In genomic region chr12:32017636-32018375, GRCm38 (mm10) we compare ENCODE assay signal across 10 mouse cellular contexts. TPM values are rescaled to one million over a fixed set of nuclear protein-coding genes. Genes with fewer than 3 reads are reported as not detected.
DNase-seq lines count a peak whose midpoint lies in the region; ATAC-seq and TF ChIP-seq lines count a peak whose summit lies in the region.
"Had no signal": no experiment of that assay in that cellular context is flagged by ENCODE, and none has a peak within 500 bp of the region (broad histone marks: within the 10 kb centered on the region; RNA-seq: fewer than 3 reads in every experiment).

No protein-coding gene starts in this region.

- no peak overlapping the region for H3K27ac ChIP-seq in kidney, embryonic 14.5 days (ENCODE audit: low read depth, low read length)
- no peak overlapping the region for H3K27ac ChIP-seq in left cerebral cortex, adult 2 months
- H3K27ac ChIP-seq: embryonic facial prominence, embryonic 12.5 days; limb, embryonic 15.5 days had no signal

- no peaks in the 10 kb centered on the region for H3K36me3 ChIP-seq in myocyte (ENCODE audit: control insufficient read depth, insufficient read depth)
- no peaks in the 10 kb centered on the region for H3K36me3 ChIP-seq in kidney, embryonic 14.5 days (ENCODE audit: control insufficient read depth, insufficient read depth, low read length)
- H3K36me3 ChIP-seq: embryonic facial prominence, embryonic 12.5 days; limb, embryonic 15.5 days had no signal

- H3ac ChIP-seq in myocyte (ENCODE audit: control insufficient read depth, insufficient read length), result no peak overlapping the region

- WGBS in large intestine, adult 2 months, result 6% methylated on average over 7 of the region's 7 CpGs
- 43% methylated on average over 7 of the region's 7 CpGs for WGBS in kidney, embryonic 14.5 days

- H3K27me3 ChIP-seq in myocyte (ENCODE audit: control insufficient read depth, insufficient read depth, insufficient read length), result no peaks in the 10 kb centered on the region
- H3K27me3 ChIP-seq in kidney, embryonic 14.5 days (ENCODE audit: control insufficient read depth, insufficient read depth, low read length), result no peaks in the 10 kb centered on the region
- H3K27me3 ChIP-seq: embryonic facial prominence, embryonic 12.5 days; limb, embryonic 15.5 days had no signal

- H3K9ac ChIP-seq in kidney, embryonic 14.5 days (ENCODE audit: low read depth, low read length), result no peak overlapping the region
- H3K9ac ChIP-seq: embryonic facial prominence, embryonic 12.5 days; limb, embryonic 15.5 days had no signal

- no peaks in the 10 kb centered on the region for H3K9me3 ChIP-seq in kidney, embryonic 14.5 days (ENCODE audit: control insufficient read depth, low read length)
- H3K9me3 ChIP-seq: embryonic facial prominence, embryonic 12.5 days; limb, embryonic 15.5 days had no signal

- intact Hi-C loops in left cerebral cortex, adult 2 months (cut with DNase I), result no loop called here

- no peak for ATAC-seq in kidney, embryonic 14.5 days (ENCODE audit: low FRiP score, low TSS enrichment)

- TF ChIP-seq CTCF in left cerebral cortex, adult 2 months (IDR thresholded peaks at IDR 0.05), result no peak

- DNase-seq in adrenal gland, adult 2 months, result peak; percentile 80
- no peak for DNase-seq in adrenal gland, postnatal 25 days
- peak; percentile 67 for DNase-seq in brain, adult 2 months (ENCODE audit: low read depth, low spot score)
- peak; percentile 59 for DNase-seq in large intestine, adult 2 months (ENCODE audit: low read depth, low spot score)
- no peak for DNase-seq in layer of hippocampus, adult 8-10 months (ENCODE audit: low spot score in 2 of 2)
- DNase-seq in left cerebral cortex, adult 2 months (ENCODE audit: extremely low spot score in 1 of 2, low spot score in 2 of 2), result no peak

- TF ChIP-seq POLR2A in myocyte (IDR thresholded peaks at IDR 0.05; ENCODE audit: insufficient read length, low read depth), result no peak

- H3K79me2 ChIP-seq in myocyte (ENCODE audit: control insufficient read depth, insufficient read depth), result peaks cover 13% of the 10 kb centered on the region

- H3K4me3 ChIP-seq in myocyte, result no peak overlapping the region
- H3K4me3 ChIP-seq in kidney, embryonic 14.5 days (ENCODE audit: low read length), result no peak overlapping the region
- no peak overlapping the region for H3K4me3 ChIP-seq in left cerebral cortex, adult 2 months
- H3K4me3 ChIP-seq: embryonic facial prominence, embryonic 12.5 days; limb, embryonic 15.5 days had no signal

- H3K4me2 ChIP-seq in myocyte (ENCODE audit: low read depth), result peak overlapping the region; percentile 14
- H3K4me2 ChIP-seq in kidney, embryonic 14.5 days (replicated peaks; ENCODE audit: low read depth, low read length), result no peak overlapping the region
- H3K4me2 ChIP-seq: embryonic facial prominence, embryonic 12.5 days; limb, embryonic 15.5 days had no signal

- no peaks in the 10 kb centered on the region for H3K4me1 ChIP-seq in kidney, embryonic 14.5 days (ENCODE audit: control insufficient read depth, insufficient read depth, low read length)
- H3K4me1 ChIP-seq: limb, embryonic 15.5 days had no signal

TF ChIP-seq in myocyte, 11 proteins besides CTCF, POLR2A, EP300 and RAD21:
- TF ChIP-seq CEBPB (IDR thresholded peaks at IDR 0.05; ENCODE audit: insufficient read depth, poor library complexity, severe bottlenecking) (no peak), POLR2AphosphoS2 (IDR thresholded peaks at IDR 0.05; ENCODE audit: insufficient read length, low read depth) (no peak), TCF12 (IDR thresholded peaks at IDR 0.05; ENCODE audit: insufficient read depth, poor library complexity, severe bottlenecking) (no peak), MYOG (IDR thresholded peaks at IDR 0.05; ENCODE audit: control insufficient read depth in 1 of 3, insufficient read depth in 1 of 3, insufficient read length in 2 of 3, low read depth in 2 of 3) (no peak)
TF ChIP-seq in myocyte: peak in this region for 0.

RNA-seq across cellular contexts. Expression of gene Prkar2b, which starts 43.3 kb away (rescaled TPM):
- 100 to 1,000 TPM; 336 to 511 TPM for total RNA-seq in adrenal gland, adult 2 months (2021)
- 134 and 196 TPM in 2 replicates for polyA plus RNA-seq in adrenal gland, adult 2 months (2012; rRNA removed)
- total RNA-seq in adrenal gland, postnatal 25 days (2021), result 295 and 386 TPM in 2 replicates
- polyA plus RNA-seq in large intestine, adult 2 months (2012; rRNA removed), result 1.3 and 1.7 TPM in 2 replicates
- polyA plus RNA-seq in myocyte (2012; fragmentation: generic; extraction: Trizol), result 16.2 TPM
- total RNA-seq in layer of hippocampus, adult 8-10 months (2022), result 10 to 100 TPM; 29.5 to 35.0 (median 31.3) TPM
- 21.4 and 27.3 TPM in 2 replicates for polyA plus RNA-seq in kidney, embryonic 14.5 days (2014; fragmentation: Nextera tagmentation; extraction: Ambion mirVana)
- 10 to 100 TPM; 70.7 to 75.9 TPM for total RNA-seq in left cerebral cortex, adult 2 months (2021)

Comparison
In these comparisons a context has a peak if more than half of its experiments do, and no peak if none do; other contexts are left out.
1. DNase-seq: peak in adrenal gland, adult 2 months (single experiment), brain, adult 2 months (single experiment) and large intestine, adult 2 months (single experiment); none in adrenal gland, postnatal 25 days (single experiment), layer of hippocampus, adult 8-10 months (0 of 2) and left cerebral cortex, adult 2 months (0 of 2).